Mouse (Mus musculus) heart, postnatal 0 days (tissue): ENCODE results near the gene Tcea3. TPM values are rescaled to one million over a fixed set of nuclear protein-coding genes. Genes with fewer than 3 reads are reported as not detected.

ENCODE experiments used
- ATAC-seq: fragments of 200-750 bp; cut with Nextera tagmentation; 2 replicates; pipeline ENCODE4 v1.8.0; 2017; ENCODE audit warnings: low read depth, moderate number of reproducible peaks, moderate library complexity; ENCODE audit not compliant: insufficient read depth
- DNase-seq: peaks from one replicate; pipeline ENCODE4 v3.0.0-alpha.2; 2016; ENCODE audit warnings: low spot score
- H3K27ac ChIP-seq: fragments of 300-500 bp; sonication (generic); 2 replicates; pipeline ENCODE4 v1.5.1; 2014; ENCODE audit warnings: low read depth, mild to moderate bottlenecking
- H3K27me3 ChIP-seq: fragments of 300-500 bp; sonication (generic); 2 replicates; pipeline ENCODE4 v1.6.1; 2014; ENCODE audit warnings: low read length, mixed read lengths; ENCODE audit not compliant: control insufficient read depth, insufficient read depth
- H3K36me3 ChIP-seq: fragments of 300-500 bp; sonication (generic); replicated peaks from 2 replicates; pipeline ENCODE4 v1.6.1; 2014; ENCODE audit warnings: low read length, mixed read lengths; ENCODE audit not compliant: control insufficient read depth, insufficient read depth
- H3K4me1 ChIP-seq: fragments of 300-500 bp; sonication (generic); 2 replicates; pipeline ENCODE4 v1.6.1; 2014; ENCODE audit warnings: antibody characterized with exemption; ENCODE audit not compliant: control insufficient read depth, insufficient read depth
- H3K4me2 ChIP-seq: fragments of 300-500 bp; sonication (generic); 2 replicates; pipeline ENCODE4 v1.6.1; 2014; ENCODE audit warnings: low read depth, mild to moderate bottlenecking, low read length, moderate library complexity
- H3K4me3 ChIP-seq: fragments of 300-500 bp; sonication (generic); 2 replicates; pipeline ENCODE4 v1.5.1; 2014; ENCODE audit warnings: low read depth, low read length
- H3K9ac ChIP-seq: fragments of 300-500 bp; sonication (generic); replicated peaks from 2 replicates; pipeline ENCODE4 v1.6.1; 2014; ENCODE audit warnings: low read depth, low read length, mixed read lengths
- H3K9me3 ChIP-seq: fragments of 300-500 bp; sonication (generic); replicated peaks from 2 replicates; pipeline ENCODE4 v1.6.1; 2016; ENCODE audit warnings: low read length; ENCODE audit not compliant: control insufficient read depth
- CTCF ChIP-seq: IDR thresholded peaks from 2 replicates; pipeline ENCODE4 v1.5.1; 2016; ENCODE audit warnings: antibody characterized with exemption, control low read depth, low read depth
- EP300 ChIP-seq: IDR thresholded peaks from 2 replicates; pipeline ENCODE4 v1.6.1; 2016; ENCODE audit warnings: antibody characterized with exemption, low read depth
- WGBS: fragments of 180-500 bp; shearing (Covaris S2); extraction: QIAGEN DNeasy Blood & Tissue Kit; methylation state at CpG from one replicate; pipeline ENCODE4 v1.1.7; 2014; 5-methylcytosine and 5-hydroxymethylcytosine counted together
- polyA plus RNA-seq: library from polyadenylated mRNA; unstranded; fragments of >200 nt; fragmentation: Nextera tagmentation; extraction: Ambion mirVana; gene quantifications from 2 replicates; pipeline ENCODE4 v1.2.1, GENCODE M21; 2015
- total RNA-seq: library from RNA; depleted of rRNA; stranded (reverse); fragments of >200 nt; gene quantifications from 2 replicates; pipeline ENCODE4 v1.2.3, GENCODE M21; 2014; ENCODE audit warnings: low replicate concordance

Tcea3 gene
- total and polyA plus RNA-seq, 2 experiments from 2014 or later, result 36.6 to 103 TPM

DNA sequence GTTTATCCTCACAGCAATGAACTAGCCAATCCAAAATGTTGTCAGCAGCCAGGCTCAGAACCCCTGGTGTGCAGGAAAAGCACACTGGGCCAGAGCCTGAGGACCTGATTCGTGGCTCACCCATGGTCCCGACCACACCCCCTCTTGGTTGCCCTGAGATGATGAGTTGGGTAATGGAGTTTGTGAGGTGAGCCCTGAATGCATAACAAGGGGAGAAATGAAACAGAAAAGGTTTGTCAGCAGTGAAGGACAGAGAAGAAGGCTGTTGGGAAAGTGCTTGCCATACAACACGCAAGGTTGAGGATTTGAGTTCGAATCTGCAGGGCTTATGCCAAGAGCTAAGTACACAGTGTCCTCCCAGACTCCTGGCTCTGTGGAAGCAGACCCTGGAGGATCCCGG lies 1.8 kb upstream of the Tcea3 start:
- H3K4me2 ChIP-seq, result no peak overlapping the region
- no peak for DNase-seq
- 59% methylated on average over 5 of the region's 5 CpGs for WGBS
- H3K36me3 ChIP-seq, result no peaks in the 10 kb centered on the region
- H3K27ac ChIP-seq, result no peak overlapping the region
- no peak overlapping the region for H3K9ac ChIP-seq
- peaks cover 16% of the 10 kb centered on the region for H3K4me1 ChIP-seq
- H3K4me3 ChIP-seq, result no peak overlapping the region
- peaks cover 14% of the 10 kb centered on the region; the same call in 1 of the 2 replicates for H3K27me3 ChIP-seq
- TF ChIP-seq CTCF (no peak), EP300 (no peak)
- no peak for ATAC-seq
- no peaks in the 10 kb centered on the region for H3K9me3 ChIP-seq

DNA sequence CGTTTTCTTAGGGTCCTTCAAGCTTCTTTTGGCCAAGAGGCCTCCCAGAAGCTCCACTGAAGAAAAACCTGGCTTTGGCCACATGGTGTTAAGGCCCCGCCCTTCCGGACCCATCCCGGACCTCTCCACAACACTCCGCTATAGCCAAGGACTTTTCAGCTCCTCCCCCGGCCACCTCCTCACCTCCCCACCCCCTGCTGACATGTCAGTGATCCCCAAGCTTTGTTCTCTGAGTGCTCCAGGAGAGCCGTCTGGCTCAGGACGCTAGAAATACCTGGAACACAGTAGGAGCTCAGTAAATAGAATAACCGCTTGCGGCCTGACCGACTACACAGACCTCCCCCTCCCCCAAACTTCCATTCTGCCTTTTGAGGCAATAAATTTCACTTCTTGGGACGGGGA lies 960 bp upstream of the Tcea3 start:
- H3K27me3 ChIP-seq, result peaks cover 14% of the 10 kb centered on the region; the same call in 1 of the 2 replicates
- H3K4me1 ChIP-seq, result peaks cover 16% of the 10 kb centered on the region
- no peaks in the 10 kb centered on the region for H3K36me3 ChIP-seq
- 0 out of 2 replicates have a peak overlapping the region, but pooled peaks have one; percentile 16 for H3K9ac ChIP-seq
- peak overlapping the region; percentile 96 for H3K4me2 ChIP-seq
- TF ChIP-seq EP300 (no peak), CTCF (no peak)
- ATAC-seq (peak; percentile 75), DNase-seq (peak; percentile 55)
- H3K27ac ChIP-seq, result peak overlapping the region; percentile 69
- H3K9me3 ChIP-seq, result no peaks in the 10 kb centered on the region
- WGBS, result 6% methylated on average over 12 of the region's 12 CpGs
- H3K4me3 ChIP-seq, result peak overlapping the region; percentile 84

DNA sequence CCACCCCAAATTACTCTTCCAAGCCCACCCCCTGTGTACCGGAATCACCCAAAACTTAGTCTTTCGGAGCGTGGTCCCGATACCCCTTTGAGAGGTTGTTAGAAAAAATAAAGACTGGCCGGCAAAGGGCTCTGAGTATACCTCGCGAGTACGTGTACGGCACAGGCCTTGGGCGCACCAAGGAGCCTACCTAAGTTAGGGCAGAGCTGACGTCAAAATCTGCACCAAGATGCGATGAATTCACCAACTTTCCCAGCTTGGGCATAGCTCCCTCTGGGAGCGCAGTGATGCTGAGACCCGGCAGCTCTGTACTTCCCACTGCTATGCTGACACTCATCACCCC lies 172 bp upstream of the Tcea3 start:
- peaks cover 16% of the 10 kb centered on the region for H3K4me1 ChIP-seq
- peak overlapping the region; percentile 84 for H3K4me3 ChIP-seq
- H3K36me3 ChIP-seq, result no peaks in the 10 kb centered on the region
- ATAC-seq (no peak), DNase-seq (no peak)
- TF ChIP-seq EP300, result no peak
- TF ChIP-seq CTCF, result no peak
- WGBS, result 1% methylated on average over 14 of the region's 14 CpGs
- H3K27me3 ChIP-seq, result peaks cover 14% of the 10 kb centered on the region; the same call in 1 of the 2 replicates
- H3K4me2 ChIP-seq, result peak overlapping the region; percentile 96
- H3K27ac ChIP-seq, result peak overlapping the region; percentile 69
- H3K9ac ChIP-seq, result peak overlapping the region; percentile 76
- H3K9me3 ChIP-seq, result no peaks in the 10 kb centered on the region

DNA sequence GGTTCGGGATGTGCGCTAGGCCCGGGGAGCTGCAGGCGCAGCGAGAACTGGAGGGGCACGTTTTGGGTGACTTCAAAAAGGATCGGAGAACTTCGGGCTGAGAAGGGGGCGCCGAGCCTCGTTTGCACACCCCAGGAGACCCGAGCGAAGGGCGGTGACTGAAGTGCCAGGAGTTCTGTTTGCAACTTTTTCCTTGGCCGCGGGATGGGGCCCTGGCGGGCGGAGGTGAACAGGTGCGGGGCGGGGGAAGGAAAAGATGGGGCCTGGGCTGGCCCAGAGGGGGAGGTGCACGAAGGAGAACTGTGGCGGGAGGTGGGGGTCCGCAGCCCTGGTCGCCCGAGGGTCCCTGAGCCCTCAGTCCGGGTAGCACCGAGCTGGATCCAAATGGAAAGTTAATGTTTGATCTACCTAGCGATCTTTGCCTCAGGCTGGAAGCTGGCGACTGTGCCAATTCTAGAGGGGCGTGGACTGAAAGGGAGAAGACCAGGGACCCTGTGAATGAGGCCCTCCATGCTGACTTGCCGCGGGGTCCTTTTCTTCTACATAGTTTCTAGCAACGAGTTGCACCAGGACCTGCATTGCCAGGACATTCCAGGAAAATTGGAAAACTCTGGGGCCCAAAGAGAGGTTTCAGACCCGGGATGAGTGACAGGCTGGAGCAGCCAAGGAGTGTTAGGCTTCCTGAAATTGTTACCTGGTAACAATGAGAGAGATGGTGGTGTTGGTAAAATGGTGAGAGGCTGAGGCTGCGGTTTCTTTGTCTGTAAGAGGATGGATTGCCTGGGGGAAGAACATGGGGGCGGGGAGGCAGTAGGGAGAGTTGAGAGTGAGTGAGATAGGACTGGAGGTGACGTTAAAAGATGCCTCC lies 1.2 kb downstream of the Tcea3 start:
- DNase-seq, result no peak
- WGBS, result 1% methylated on average over 37 of the region's 37 CpGs

DNA sequence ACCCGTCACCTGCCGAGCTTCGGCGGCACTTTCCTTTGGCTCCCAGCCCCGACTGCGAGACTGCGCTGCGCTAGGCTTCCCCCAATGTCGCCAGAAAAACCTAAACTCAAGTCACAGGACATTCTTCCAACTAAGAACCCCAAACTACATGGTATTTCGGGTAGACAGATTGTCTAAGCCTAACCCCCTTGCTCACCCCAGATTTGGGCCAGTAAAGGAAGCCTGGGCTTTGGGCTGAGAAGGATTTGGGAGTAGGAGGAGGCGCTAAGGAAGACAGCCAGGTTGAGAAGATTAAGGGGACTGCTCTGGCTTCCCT lies 1.8 kb downstream of the Tcea3 start:
- TF ChIP-seq CTCF, result no peak
- TF ChIP-seq EP300, result no peak
- peak overlapping the region; percentile 10 for H3K27ac ChIP-seq
- H3K27me3 ChIP-seq, result peaks cover 14% of the 10 kb centered on the region; the same call in 1 of the 2 replicates
- ATAC-seq (no peak), DNase-seq (no peak)
- WGBS, result 23% methylated on average over 11 of the region's 11 CpGs
- H3K4me2 ChIP-seq, result peak overlapping the region; percentile 96
- peak overlapping the region; percentile 76 for H3K9ac ChIP-seq
- no peaks in the 10 kb centered on the region for H3K9me3 ChIP-seq
- H3K36me3 ChIP-seq, result no peaks in the 10 kb centered on the region
- peaks cover 16% of the 10 kb centered on the region for H3K4me1 ChIP-seq
- peak overlapping the region; percentile 84 for H3K4me3 ChIP-seq

More for the DNA sequence above, 1.2 kb downstream of the Tcea3 start:
- Histone ChIP-seq H3K9me3 (no peaks in the 10 kb centered on the region), H3K4me3 (peak overlapping the region; percentile 84), H3K9ac (peak overlapping the region; percentile 76), H3K36me3 (no peaks in the 10 kb centered on the region), H3K4me2 (peak overlapping the region; percentile 96), H3K27ac (peak overlapping the region; percentile 69), H3K27me3 (peaks cover 14% of the 10 kb centered on the region; the same call in 1 of the 2 replicates), H3K4me1 (peaks cover 16% of the 10 kb centered on the region)
- no peak for TF ChIP-seq CTCF
- TF ChIP-seq EP300, result no peak
- no peak for ATAC-seq
